Mouse (Mus musculus) left cerebral cortex, adult 9 months (tissue): Measurements from ENCODE around the gene Lgr4.

Source experiments
- DNase-seq, 2 experiments: peaks; one replicate each; pipeline ENCODE4 v3.0.0; 2022; ENCODE audit warnings: low spot score in 2 of 2

The Lgr4 gene

GRCm38 (mm10) chr2:109949519-109949918, 32.1 kb downstream of the Lgr4 start:
- DNase-seq: no peak

DNA sequence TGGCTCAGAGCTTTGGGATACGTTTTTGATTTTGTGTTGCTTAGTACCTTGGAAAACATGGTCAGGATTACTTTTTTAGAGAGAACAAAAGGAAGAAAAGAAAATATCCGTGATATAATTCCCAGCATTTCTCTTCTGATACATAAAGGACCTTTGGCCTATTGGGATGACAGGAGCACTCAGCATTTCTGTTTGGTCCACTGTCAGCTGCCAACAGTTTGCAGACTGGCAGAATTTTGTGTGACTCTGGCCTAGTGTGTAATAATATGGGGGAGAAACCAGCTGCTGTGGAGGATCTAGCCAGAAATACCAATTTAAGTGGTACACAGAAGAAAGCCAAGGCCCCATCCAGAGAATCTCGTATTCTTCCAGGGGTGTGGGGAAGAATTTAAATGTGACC, 32.9 kb downstream of the Lgr4 start:
- no peak for DNase-seq

GRCm38 (mm10) chr2:109951050-109951449, 33.6 kb downstream of the Lgr4 start:
- DNase-seq: no peak

- DNase-seq: no peak
Measured at GRCm38 (mm10) chr2:109953048-109953717, 35.7 kb downstream of the Lgr4 start.

GRCm38 (mm10) chr2:109953893-109954292, 36.4 kb downstream of the Lgr4 start:
- no peak for DNase-seq

GRCm38 (mm10) chr2:109955060-109955459, 37.6 kb downstream of the Lgr4 start:
- DNase-seq: no peak

DNA sequence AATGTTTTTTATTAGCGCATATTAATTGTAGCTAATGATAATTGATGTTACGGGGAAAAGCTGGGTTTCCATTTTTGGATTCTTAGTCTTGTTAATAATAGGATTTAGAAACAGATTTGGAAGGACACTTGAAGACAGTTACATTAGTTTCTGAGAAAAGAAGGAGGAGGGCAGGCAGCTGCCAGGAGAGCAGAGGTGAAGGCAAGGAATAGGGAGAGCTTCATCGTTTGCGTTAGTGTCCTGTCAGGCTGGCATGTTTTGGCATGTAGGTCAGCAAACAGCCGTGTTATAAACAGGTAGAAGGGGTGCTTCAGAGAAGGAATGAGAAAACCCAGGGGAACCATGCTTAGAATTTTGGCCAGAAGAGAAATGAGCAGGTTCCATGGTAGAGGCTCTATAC, 38.5 kb downstream of the Lgr4 start:
- no peak for DNase-seq

- no peak for DNase-seq
Measured at GRCm38 (mm10) chr2:109956785-109957184, 39.3 kb downstream of the Lgr4 start.

DNA sequence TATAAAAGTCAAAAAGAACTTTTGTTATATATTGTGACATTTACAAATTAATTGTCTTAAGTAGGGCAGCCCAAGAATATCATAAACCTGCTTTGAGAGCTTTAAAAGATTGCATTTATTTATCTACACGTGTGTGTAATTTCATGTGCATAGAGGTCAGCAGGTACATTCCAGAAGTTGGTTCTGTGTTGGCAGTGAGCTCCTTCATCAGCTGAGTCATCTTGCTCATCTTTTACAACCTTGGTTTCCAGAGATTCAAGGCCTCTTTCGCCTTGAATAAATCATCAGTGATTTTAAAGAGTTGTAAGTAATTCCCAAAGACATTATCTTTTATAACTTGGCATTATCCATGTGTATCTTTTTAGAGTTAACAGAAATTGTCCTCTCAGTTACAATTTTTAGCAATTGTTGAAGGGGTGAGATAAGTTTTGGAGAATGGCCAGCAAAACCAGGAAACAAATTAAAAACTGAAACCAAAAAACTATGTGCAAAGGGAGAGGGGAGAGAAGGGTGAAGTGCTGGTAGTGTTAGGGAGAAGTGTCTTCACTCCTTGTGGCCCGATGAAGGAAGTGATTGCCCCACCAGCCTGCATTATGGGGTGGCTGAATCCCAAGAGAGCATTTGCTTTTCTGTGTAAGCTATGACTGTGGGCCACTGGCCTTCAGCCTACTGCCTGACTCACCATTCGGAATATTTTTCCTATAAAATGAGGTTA, 41.4 kb downstream of the Lgr4 start:
- no peak for DNase-seq

- no peak for DNase-seq
Measured at GRCm38 (mm10) chr2:109959407-109960075, 42.1 kb downstream of the Lgr4 start.

- DNase-seq: no peak
Measured at GRCm38 (mm10) chr2:109960246-109960645, 42.8 kb downstream of the Lgr4 start.

DNA sequence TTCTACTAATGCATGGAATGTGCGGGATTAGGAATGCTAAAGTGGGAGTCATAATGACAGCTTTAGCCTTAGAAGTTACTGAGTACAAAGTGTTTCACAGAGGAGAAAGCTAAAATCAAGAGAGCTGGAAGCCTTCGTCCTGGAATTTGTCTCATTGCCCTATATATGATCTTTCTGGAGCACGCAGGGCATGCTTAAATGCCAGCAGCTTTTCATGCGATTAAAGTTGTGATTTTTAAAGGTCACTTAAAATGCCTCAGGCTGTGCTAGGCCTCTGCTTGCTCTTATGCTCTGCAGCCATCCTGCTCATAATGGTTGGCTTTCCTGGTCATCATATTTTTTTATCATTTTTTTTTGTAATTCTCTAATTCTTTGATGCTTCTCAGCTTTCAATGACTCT, 43.7 kb downstream of the Lgr4 start:
- no peak for DNase-seq

DNA sequence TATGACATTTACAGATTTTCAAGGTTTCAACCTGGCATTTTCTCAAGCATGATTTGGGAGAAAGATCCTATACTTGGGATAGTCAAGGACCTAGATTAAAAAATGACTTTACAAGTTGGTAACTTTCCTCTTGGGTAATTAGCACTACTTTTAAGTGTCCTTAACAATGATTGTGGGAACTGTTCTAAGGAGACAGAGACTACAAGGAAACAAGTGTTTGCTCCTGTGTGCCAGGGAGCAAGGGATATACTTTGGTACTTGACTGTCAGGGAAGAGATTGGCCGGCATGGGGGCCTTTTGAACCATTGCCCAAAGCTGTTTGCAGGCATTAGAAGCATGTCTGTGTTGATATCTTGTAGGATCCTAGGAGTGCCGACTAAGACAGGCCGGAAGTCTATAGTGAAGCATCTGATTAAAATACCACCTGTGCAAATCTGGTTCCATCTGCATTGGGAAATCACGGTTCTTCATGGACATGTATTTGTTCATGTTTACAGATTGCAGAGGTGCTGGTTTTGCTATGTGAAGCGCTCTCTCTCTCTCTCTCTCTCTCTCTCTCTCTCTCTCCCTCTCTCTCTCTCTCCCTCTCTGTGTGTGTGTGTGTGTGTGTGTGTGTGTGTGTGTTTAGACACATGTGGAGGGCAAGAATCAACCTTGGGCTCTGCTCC, 46.3 kb downstream of the Lgr4 start:
- DNase-seq: no peak

- no peak for DNase-seq
Measured at GRCm38 (mm10) chr2:109965753-109966420, 48.4 kb downstream of the Lgr4 start.

DNA sequence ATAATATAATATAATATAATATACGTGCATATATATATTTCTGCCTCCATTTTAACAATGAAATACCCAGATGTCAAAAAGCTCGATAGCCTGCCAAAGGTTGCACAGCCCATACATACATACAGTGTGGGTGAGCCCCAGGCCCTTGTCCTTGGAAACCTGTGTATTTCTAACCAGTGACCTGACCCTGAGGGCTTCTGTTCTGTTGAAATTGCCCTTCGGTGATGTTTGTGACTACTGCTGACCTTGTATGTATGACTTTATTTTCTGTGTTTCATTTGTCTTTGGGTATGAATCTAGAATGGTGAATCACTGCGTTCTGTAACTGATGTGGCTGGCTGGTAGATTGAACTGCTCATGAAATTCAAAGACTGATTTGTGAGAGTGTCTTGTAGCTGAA, 49.4 kb downstream of the Lgr4 start:
- DNase-seq: no peak

DNA sequence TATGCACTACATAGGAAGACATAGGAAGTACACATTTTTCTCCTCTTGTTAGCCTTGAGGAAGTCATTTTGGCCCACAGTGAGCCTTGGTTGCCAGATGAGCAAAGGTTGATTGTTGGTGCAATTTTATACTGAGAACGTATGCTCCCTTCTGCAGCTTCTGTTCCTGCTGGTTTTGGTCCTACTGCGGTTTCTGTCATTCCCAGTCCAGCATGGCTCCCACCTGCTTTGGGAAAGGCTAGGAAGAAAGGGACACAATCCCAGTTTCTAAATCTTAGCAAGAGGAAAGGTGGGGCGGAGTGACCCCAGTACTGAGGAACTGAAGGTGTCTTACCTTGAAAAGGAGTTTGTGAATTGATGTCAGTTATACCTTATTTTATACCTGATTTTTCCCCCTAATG, 51.9 kb downstream of the Lgr4 start:
- no peak for DNase-seq

DNA sequence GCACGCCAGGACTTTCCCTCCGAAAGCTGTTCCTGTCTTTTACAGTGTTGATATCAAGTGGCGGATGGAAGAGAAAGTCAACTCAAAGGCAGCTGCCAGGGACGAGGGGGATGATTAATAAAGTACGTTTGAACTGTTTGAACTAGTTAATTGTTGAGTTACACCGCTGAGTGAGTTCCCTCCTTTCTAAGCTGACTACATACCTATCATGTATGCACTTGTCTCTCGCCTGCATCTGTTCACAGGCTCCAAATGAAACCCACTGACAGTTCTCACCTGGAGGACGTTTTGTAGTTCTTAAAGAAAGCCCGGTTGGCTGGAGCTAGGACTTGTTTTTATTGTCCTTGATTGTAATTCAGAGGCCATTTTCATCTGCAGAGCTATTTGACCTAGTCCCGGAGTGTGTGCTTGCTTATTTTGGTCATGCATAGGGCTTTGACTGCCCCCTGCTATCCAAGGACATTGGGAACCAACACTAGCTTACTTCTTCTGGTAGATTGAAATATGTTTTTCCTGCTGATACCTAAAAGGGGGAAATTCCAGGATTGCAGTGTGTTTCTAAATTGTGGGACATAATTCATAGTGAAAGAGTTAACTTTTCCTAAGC, 52.6 kb downstream of the Lgr4 start:
- DNase-seq: no peak

- peak in 1 of 2 experiments; percentile 46 for DNase-seq
Measured at GRCm38 (mm10) chr2:109970744-109971410, 53.4 kb downstream of the Lgr4 start.

GRCm38 (mm10) chr2:109972310-109972709, 54.9 kb downstream of the Lgr4 start:
- DNase-seq: no peak

- DNase-seq: no peak
Measured at GRCm38 (mm10) chr2:109972922-109973321, 55.5 kb downstream of the Lgr4 start.

DNA sequence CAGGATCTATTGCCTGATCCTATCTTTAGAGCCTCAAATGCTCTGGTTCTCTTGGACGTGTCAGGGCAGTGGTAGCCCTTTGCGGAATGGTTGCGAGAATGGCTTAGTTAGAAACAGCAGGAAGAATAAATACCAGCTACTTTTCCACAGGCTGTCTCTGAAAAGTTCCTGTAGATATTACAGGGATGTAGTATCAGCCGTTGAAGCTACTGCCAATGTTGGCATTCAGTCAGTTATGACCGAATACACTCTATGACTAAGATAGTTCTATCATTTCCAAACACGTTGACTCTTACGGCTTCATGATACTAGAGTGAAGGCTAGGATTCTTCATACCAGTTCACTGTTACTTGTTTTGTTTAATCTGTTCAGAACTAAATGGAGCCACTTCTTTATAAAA, 57.4 kb downstream of the Lgr4 start:
- no peak for DNase-seq
